Comparison of ENCODE assay signal across 8 mouse cellular contexts in the genomic region with DNA sequence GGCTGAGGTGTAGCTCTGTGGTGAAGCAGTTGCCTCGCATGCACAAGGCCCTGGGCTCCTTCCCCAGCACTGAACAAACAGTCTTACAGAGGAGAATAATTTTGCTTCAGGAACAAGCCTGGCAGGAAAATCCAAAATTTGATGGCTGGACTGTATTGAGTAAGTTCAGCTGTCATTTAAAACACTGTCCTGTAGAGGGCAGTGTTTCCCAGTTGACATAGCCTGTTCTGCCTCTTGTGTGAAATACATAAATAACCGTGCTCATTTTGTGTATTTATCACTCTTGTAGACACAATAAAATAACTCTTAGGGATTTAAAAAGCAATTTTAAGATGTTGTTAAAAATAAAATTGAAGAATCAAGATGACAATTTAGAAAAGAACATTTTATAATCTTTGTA. TPM values are rescaled to one million over a fixed set of nuclear protein-coding genes. Genes with fewer than 3 reads are reported as not detected.
A peak's percentile ranks its signal among the peaks of the same experiment; 100 is the strongest.
DNase-seq lines count a peak whose midpoint lies in the region; ATAC-seq and TF ChIP-seq lines count a peak whose summit lies in the region.

No protein-coding gene starts in this region.

- no peak for TF ChIP-seq POLR2A in lung, adult 2 months (IDR thresholded peaks at IDR 0.05; ENCODE audit: borderline replicate concordance, extremely low read depth, low read depth, low read length)

- H3K27ac ChIP-seq in hindbrain, embryonic 14.5 days, result no peak overlapping the region

- TF ChIP-seq CTCF in lung, adult 2 months (IDR thresholded peaks at IDR 0.05; ENCODE audit: insufficient read depth, low read length), result peak; percentile 12

- no peaks in the 10 kb centered on the region for H3K9me3 ChIP-seq in hindbrain, embryonic 14.5 days (ENCODE audit: control insufficient read depth, low read length)

- no peak overlapping the region for H3K4me3 ChIP-seq in hindbrain, embryonic 14.5 days (replicated peaks; ENCODE audit: low read length)
- H3K4me3 ChIP-seq in lung, adult 2 months (replicated peaks; ENCODE audit: extremely low read depth, low read depth, low read length), result no peak overlapping the region

- H3K4me1 ChIP-seq in hindbrain, embryonic 14.5 days (replicated peaks; ENCODE audit: control insufficient read depth, insufficient read depth, low read length), result no peaks in the 10 kb centered on the region
- H3K4me1 ChIP-seq in lung, adult 2 months (ENCODE audit: control insufficient read depth, insufficient read depth, low read length), result peaks cover 2% of the 10 kb centered on the region; the same call in 1 of the 2 replicates

- no peaks in the 10 kb centered on the region for H3K27me3 ChIP-seq in hindbrain, embryonic 14.5 days (ENCODE audit: control insufficient read depth, insufficient read depth, low read length)

- intact Hi-C loops in left cerebral cortex, postnatal 14 days (cut with DNase I), result loop anchor here (5.0 kb wide), 1 partner anchor 146 kb away; no protein-coding TSS in a partner anchor
- intact Hi-C loops in left cerebral cortex, postnatal 36 days (cut with DNase I), result loop anchor here (1.0 kb wide), 1 partner anchor 145 kb away; no protein-coding TSS in a partner anchor

- peak; percentile 62; the same call in 1 of the 2 replicates for ATAC-seq in hindbrain, embryonic 14.5 days (ENCODE audit: low FRiP score)

- H3K9ac ChIP-seq in hindbrain, embryonic 14.5 days, result no peak overlapping the region

- peak; percentile 48 to 59 for DNase-seq in left cerebral cortex, postnatal 14 days (ENCODE audit: low spot score in 2 of 2)
- no peak for DNase-seq in left cerebral cortex, postnatal 36 days (ENCODE audit: low spot score in 2 of 2)
- peak; percentile 82 for DNase-seq in MN1 (ENCODE audit: low spot score)
- peak; percentile 26 to 57 for DNase-seq in cerebellum, postnatal 25 days
- DNase-seq in hindbrain, embryonic 14.5 days (ENCODE audit: low spot score), result peak; percentile 85
- DNase-seq in lung, adult 2 months, result no peak
- peak; percentile 68 for DNase-seq in retina, postnatal 7 days (ENCODE audit: low read depth, low spot score)
- no peak for DNase-seq in adrenal gland, adult 18-20 months (ENCODE audit: low spot score in 2 of 2)

- H3K36me3 ChIP-seq in hindbrain, embryonic 14.5 days (replicated peaks; ENCODE audit: control insufficient read depth, insufficient read depth), result no peaks in the 10 kb centered on the region; the same call in 1 of the 2 replicates

- no peak overlapping the region for H3K4me2 ChIP-seq in hindbrain, embryonic 14.5 days (replicated peaks)

- 25% methylated on average over 2 of the region's 2 CpGs for WGBS in hindbrain, embryonic 14.5 days
- 25% methylated on average over 2 of the region's 2 CpGs for WGBS in lung, adult 2 months

RNA-seq across cellular contexts. Expression of a gene that starts 18.5 kb away (rescaled TPM):
- 100 to 1,000 TPM in 1 of 2 experiments, 10 to 100 TPM in 1; 97.5 to 105 TPM for total RNA-seq in left cerebral cortex, postnatal 14 days (2021)
- total RNA-seq in left cerebral cortex, postnatal 36 days (2021), result 100 to 1,000 TPM; 104 to 106 TPM
- 99.5 and 103 TPM in 2 replicates for polyA plus RNA-seq in hindbrain, embryonic 14.5 days (2014; fragmentation: Nextera tagmentation; extraction: Ambion mirVana)
- polyA plus RNA-seq in lung, adult 2 months (2012; rRNA removed), result 73.4 and 164 TPM in 2 replicates
- 10 to 100 TPM; 69.0 to 69.7 TPM for total RNA-seq in adrenal gland, adult 18-20 months (2021)

Comparison
In these comparisons a context has a peak if more than half of its experiments do, and no peak if none do; other contexts are left out.
1. DNase-seq: peak in left cerebral cortex, postnatal 14 days (2 of 2), MN1 (single experiment), cerebellum, postnatal 25 days (2 of 2), hindbrain, embryonic 14.5 days (single experiment) and retina, postnatal 7 days (single experiment); none in left cerebral cortex, postnatal 36 days (0 of 2), lung, adult 2 months (single experiment) and adrenal gland, adult 18-20 months (0 of 2).